Comparison of ENCODE assay signal across 8 mouse cellular contexts in the genomic region with DNA sequence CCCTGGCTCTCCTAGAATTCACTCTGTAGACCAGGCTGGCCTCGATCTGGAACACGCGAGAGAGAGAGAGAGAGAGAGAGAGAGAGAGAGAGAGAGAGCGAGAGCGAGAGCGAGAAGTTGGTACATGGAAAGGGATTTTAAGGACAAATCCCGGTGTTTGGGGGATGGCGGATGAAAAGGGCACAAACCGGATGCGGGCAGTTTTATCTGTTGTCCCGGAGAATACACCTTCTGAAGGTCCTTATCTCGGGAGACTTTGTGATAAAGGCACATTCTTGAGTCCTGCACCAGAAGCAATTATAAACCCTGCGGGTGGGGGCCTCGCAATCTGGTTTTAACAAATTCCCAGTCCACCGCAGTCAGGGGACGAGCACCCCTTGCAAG. TPM values are rescaled to one million over a fixed set of nuclear protein-coding genes. Genes with fewer than 3 reads are reported as not detected.
DNase-seq lines count a peak whose midpoint lies in the region; TF ChIP-seq lines count a peak whose summit lies in the region.

No protein-coding gene starts in this region.

- no peak for TF ChIP-seq POLR2A in spleen, adult 2 months (IDR thresholded peaks at IDR 0.05; ENCODE audit: low read depth, low read length)
- no peak for TF ChIP-seq POLR2A in olfactory bulb, adult 2 months (IDR thresholded peaks at IDR 0.05; ENCODE audit: insufficient read depth, low read depth, low read length)

- H3K9me3 ChIP-seq in limb, embryonic 10.5 days (replicated peaks), result no peaks in the 10 kb centered on the region

- H3K27me3 ChIP-seq in spleen, adult 2 months (ENCODE audit: control insufficient read depth, insufficient read depth, low read length), result 0 out of 2 replicates have a peak, but pooled peaks cover 1% of the 10 kb centered on the region
- no peaks in the 10 kb centered on the region for H3K27me3 ChIP-seq in limb, embryonic 10.5 days (ENCODE audit: low read depth, poor library complexity, severe bottlenecking)

- H3K36me3 ChIP-seq in spleen, adult 2 months (ENCODE audit: control insufficient read depth, insufficient read depth, low read length), result peaks cover 7% of the 10 kb centered on the region
- peaks cover 30% of the 10 kb centered on the region for H3K36me3 ChIP-seq in limb, embryonic 10.5 days

- H3K4me1 ChIP-seq in spleen, adult 2 months (ENCODE audit: control insufficient read depth, insufficient read depth, insufficient read length), result no peaks in the 10 kb centered on the region
- H3K4me1 ChIP-seq in limb, embryonic 10.5 days, result peaks cover 12% of the 10 kb centered on the region
- no peaks in the 10 kb centered on the region for H3K4me1 ChIP-seq in olfactory bulb, adult 2 months (ENCODE audit: control insufficient read depth, insufficient read depth, low read length)

- TF ChIP-seq CTCF in spleen, adult 2 months (IDR thresholded peaks at IDR 0.05; ENCODE audit: extremely low read depth, insufficient read depth, insufficient read length, insufficient replicate concordance), result no peak
- TF ChIP-seq CTCF in olfactory bulb, adult 2 months (IDR thresholded peaks at IDR 0.05; ENCODE audit: insufficient read depth, low read depth, low read length), result no peak

- DNase-seq in adrenal gland, postnatal 14 days, result peak; percentile 63
- DNase-seq in adrenal gland, postnatal 10 days, result no peak
- no peak for DNase-seq in spleen, adult 2 months (ENCODE audit: low read depth in 1 of 2, low spot score in 2 of 2)
- DNase-seq in spleen, adult 18-20 months, result no peak
- DNase-seq in limb, embryonic 10.5 days (ENCODE audit: low spot score), result no peak
- no peak for DNase-seq in thymus, postnatal 36 days
- no peak for DNase-seq in ovary, adult 18-20 months (ENCODE audit: low spot score)

- under 1% methylated on average over 16 of the region's 16 CpGs for WGBS in spleen, adult 2 months
- WGBS in limb, embryonic 10.5 days, result under 1% methylated on average over 16 of the region's 16 CpGs
- WGBS in olfactory bulb, adult 2 months, result under 1% methylated on average over 16 of the region's 16 CpGs

- H3K27ac ChIP-seq in spleen, adult 2 months (ENCODE audit: insufficient read depth, low read length), result peak overlapping the region; percentile 100
- peak overlapping the region; percentile 100 for H3K27ac ChIP-seq in limb, embryonic 10.5 days
- H3K27ac ChIP-seq in olfactory bulb, adult 2 months (ENCODE audit: insufficient read depth, low read depth, low read length), result peak overlapping the region; percentile 93

- peak overlapping the region; percentile 99 for H3K4me3 ChIP-seq in spleen, adult 2 months (ENCODE audit: extremely low read depth, insufficient read depth, insufficient read length)
- peak overlapping the region; percentile 96 for H3K4me3 ChIP-seq in limb, embryonic 10.5 days
- H3K4me3 ChIP-seq in olfactory bulb, adult 2 months (ENCODE audit: insufficient read depth, low read depth, low read length), result peak overlapping the region; percentile 66

RNA-seq across cellular contexts. Expression of a gene that starts 0.4 kb away (rescaled TPM):
- 180 and 184 TPM in 2 replicates for total RNA-seq in adrenal gland, postnatal 14 days (2021)
- 100 to 1,000 TPM; 151 to 169 TPM for total RNA-seq in adrenal gland, postnatal 10 days (2021)
- 12.1 and 13.3 TPM in 2 replicates for polyA plus RNA-seq in spleen, adult 2 months (2012; rRNA removed)
- polyA plus RNA-seq in limb, embryonic 10.5 days (2016; fragmentation: Nextera tagmentation; extraction: Ambion mirVana), result 419 and 449 TPM in 2 replicates
- polyA plus RNA-seq in olfactory bulb, adult 2 months (2012; ENCODE audit: insufficient read depth, insufficient read length, low replicate concordance, missing spikeins), result 105 and 158 TPM in 2 replicates

RNA-seq across cellular contexts. Expression of a gene that starts 31.6 kb away (rescaled TPM):
- total RNA-seq in adrenal gland, postnatal 14 days (2021), result 167 and 176 TPM in 2 replicates
- total RNA-seq in adrenal gland, postnatal 10 days (2021), result 100 to 1,000 TPM; 110 to 152 TPM
- polyA plus RNA-seq in spleen, adult 2 months (2012; rRNA removed), result 37.5 and 48.1 TPM in 2 replicates
- polyA plus RNA-seq in limb, embryonic 10.5 days (2016; fragmentation: Nextera tagmentation; extraction: Ambion mirVana), result 111 and 153 TPM in 2 replicates
- 213 and 787 TPM in 2 replicates for polyA plus RNA-seq in olfactory bulb, adult 2 months (2012; ENCODE audit: insufficient read depth, insufficient read length, low replicate concordance, missing spikeins)

RNA-seq across cellular contexts. Expression of a gene that starts 52.7 kb away (rescaled TPM):
- total RNA-seq in adrenal gland, postnatal 14 days (2021), result 17.6 and 18.8 TPM in 2 replicates
- 10 to 100 TPM; 18.2 to 21.1 TPM for total RNA-seq in adrenal gland, postnatal 10 days (2021)
- polyA plus RNA-seq in spleen, adult 2 months (2012; rRNA removed), result 7.5 and 8.6 TPM in 2 replicates
- polyA plus RNA-seq in limb, embryonic 10.5 days (2016; fragmentation: Nextera tagmentation; extraction: Ambion mirVana), result 77.7 and 86.3 TPM in 2 replicates
- polyA plus RNA-seq in olfactory bulb, adult 2 months (2012; ENCODE audit: insufficient read depth, insufficient read length, low replicate concordance, missing spikeins), result not detected in 2 replicates

RNA-seq across cellular contexts. Expression of a gene that starts 53.0 kb away (rescaled TPM):
- 26.5 and 35.0 TPM in 2 replicates for total RNA-seq in adrenal gland, postnatal 14 days (2021)
- 10 to 100 TPM; 29.7 to 30.1 TPM for total RNA-seq in adrenal gland, postnatal 10 days (2021)
- polyA plus RNA-seq in spleen, adult 2 months (2012; rRNA removed), result 9.4 and 16.9 TPM in 2 replicates
- polyA plus RNA-seq in limb, embryonic 10.5 days (2016; fragmentation: Nextera tagmentation; extraction: Ambion mirVana), result 61.5 and 64.8 TPM in 2 replicates
- polyA plus RNA-seq in olfactory bulb, adult 2 months (2012; ENCODE audit: insufficient read depth, insufficient read length, low replicate concordance, missing spikeins), result not detected in 2 replicates
